Mouse (Mus musculus): ENCODE data around the gene Slc25a11.

Gene Slc25a11

DNA sequence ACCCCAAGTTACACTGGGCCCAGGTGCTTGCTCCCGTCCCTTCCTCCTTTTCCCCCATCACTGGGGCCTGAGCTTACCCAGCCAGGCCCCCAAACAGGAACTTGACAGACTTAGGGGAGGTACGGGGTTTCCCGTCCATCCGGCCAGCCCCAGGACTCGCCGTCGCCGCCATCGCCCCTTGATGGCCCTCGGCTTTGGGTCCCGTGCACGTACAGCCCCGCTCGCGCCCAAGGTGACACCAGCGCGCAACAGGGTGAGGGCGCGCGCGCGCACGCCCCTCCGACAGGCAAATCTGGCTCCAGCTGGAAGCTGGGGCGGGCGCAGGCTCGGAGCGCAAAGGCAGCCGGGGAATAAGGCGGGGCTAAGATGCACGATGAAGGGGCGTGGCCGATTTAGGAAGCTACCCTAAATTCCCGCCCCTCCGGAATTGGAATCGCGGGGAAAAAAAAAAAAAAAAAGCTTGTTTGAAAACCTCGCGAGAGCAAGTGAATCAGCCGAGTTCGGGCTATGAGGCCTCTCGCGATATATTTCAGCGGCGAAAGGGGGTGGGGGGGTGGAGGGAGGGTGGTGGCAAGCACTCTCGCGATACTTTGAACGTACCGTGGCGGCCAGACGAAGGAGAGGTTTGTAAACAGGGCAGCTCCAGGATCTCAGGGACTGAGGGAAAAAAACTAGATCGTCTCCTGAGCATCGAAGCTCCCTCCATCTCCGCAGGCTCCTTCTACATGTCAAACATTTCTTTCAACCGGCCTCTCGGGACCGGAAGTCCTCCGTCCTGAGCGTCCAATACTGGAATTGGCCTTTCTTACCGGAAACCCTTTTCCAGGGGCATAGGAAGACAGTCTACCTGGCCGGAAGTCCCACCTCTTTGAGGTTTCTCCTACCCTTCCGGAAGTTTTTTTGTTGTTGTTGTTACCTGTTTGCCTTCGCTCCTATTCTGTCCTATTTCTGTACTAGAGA, at the start of gene Slc25a11, which contains the start of gene Rnf167:
Gene Slc25a11 (minus strand): TSS at position 789 of the 960 bp plus-strand sequence.
Gene Rnf167 (plus strand): TSS at position 545 of the 960 bp plus-strand sequence.
- peak; percentile 96 for DNase-seq

DNA sequence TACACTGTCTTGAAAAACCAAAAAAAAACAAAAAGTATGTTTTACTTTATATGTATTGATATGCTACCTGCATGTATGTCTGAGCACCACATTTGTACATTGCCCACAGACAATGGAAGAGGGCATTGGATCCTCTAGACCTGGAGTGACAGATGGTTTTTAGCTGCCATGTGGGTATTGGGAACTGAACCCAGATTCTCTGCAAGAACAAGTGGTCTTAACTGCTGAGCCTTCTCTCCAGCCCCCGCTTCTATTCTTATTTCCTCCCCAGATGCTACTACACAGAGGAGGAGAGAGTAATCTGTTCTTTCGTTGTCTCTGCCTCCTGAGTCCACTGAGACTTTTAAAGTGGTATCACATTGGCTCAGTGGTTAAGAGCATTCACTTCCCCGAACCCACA, 46.2 kb upstream of the Slc25a11 start:
- DNase-seq: no peak

DNA sequence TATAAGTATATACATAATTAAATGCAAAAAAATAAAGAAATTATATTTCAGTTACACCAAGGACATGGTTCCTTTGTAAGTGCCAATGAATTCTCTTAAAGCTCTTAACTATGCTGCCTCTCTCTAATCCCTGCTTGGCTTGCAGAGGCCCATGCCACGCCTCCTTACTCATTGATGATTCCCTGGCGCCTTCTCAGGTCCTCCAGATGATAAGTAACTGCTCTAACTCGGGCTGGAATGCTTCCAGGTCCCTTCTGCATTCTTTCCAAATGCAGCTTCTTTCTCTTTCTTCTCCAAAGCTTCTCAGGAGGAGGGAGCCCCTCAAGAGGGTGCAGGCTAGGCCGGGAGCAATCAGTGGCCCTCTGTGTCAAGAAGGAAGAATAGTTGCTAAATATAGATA, 42.3 kb upstream of the Slc25a11 start:
- DNase-seq: peak; percentile 43

DNA sequence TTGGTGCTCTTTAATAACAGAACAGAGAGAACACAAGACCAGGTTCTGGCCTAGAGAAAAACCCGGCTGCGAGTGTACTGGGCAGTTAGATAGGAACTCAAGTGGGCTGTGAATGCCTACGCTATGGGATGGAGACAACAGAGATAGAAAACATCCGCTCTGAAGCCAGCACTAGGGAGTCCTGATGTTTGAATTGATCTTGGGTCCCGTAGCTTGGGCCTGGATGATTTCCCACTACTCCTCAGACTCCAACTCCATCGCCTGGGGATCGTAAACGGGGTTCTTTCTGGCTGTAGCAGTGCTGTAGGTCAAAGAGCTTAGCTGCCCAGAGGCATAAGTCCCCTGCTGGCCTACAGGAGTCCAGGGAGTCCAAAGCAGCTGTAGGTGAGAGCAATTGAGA, 41.1 kb upstream of the Slc25a11 start:
- DNase-seq: peak; percentile 25

DNA sequence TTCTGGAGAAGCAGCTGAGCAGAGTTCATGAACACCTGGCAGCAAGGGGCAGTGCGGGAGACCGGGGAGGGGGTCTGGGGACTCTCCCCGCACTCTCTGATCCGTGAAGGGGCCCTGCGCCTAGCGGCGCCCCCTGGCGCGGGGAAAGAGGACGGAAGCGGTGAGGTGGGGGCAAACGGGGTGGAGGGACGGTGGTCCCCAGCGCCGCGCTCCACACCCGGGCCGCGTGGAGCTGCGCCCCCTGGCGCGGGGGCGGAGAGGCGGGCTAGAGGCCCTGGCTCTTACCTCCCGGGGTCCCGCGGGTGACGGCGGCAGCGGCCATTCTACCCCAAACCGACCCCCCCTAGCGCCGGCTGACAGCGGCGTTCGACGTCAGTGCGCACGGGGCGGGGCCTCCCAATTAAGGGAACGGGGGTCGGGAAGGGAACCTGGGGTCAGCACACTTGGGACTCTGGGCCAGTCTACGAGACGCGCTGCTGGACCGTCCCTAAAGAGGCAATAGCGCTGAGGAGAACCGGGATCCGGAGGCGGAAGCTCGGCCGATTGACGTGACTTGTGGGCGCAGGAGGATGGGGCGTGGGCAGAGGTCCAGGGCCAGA, 40.4 kb upstream of the Slc25a11 start, which contains the start of gene Camta2:
Gene Camta2 (minus strand): TSS at position 505 of the 599 bp plus-strand sequence.
- DNase-seq: peak; percentile 91

DNA sequence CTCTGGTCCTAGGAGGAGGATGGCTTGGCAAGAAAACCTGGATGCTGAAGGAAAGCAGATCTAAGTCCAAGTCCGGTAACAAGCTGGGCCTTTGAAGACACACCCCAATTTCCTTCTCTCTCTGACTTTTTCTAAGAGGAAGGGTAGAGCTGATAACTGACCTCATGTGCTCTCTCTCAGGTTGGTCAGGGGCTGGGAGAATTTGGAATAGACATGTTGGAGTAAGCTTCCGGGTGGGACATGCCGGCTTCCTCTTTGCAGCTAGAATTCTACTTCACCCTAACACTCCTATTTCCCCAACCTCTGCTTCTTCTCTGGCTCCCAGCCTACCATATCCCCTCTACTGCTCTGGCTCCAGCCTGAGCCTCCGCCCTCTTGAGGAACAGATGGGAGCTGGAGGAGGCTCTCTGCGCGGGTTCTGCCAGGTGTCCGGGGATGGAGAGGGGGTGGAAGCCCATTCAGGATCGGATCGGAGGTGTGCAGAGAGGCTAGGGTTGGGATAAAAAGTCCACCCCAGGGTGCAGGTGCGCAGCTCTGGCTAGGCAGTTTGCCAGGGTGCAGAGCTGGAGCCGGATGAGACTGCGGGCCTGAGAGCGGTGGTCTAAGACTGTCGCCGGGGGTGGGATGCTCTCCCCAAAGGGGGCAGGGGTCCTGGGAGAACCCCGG, 39.8 kb upstream of the Slc25a11 start:
- DNase-seq: peak; percentile 49

DNA sequence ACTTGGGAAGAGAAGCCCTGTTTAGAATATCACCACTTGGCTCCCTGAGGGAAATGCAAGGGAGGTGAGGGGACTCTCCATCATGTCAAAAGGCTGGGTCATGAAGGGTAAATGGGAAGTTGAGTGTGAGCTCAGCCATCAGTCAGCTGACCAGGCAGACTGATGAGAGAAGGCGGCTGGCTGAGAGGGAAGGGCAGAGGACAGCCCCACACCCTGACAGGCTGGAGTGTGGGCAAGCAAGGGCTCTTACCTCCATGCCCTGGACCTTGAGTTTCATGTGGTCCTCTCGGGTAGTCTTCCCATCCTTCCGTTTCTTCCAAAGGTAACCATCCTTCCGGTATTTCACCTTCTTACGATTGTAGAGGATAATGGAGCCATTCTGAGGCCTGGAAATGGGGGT, 36.4 kb upstream of the Slc25a11 start:
- DNase-seq: no peak

DNA sequence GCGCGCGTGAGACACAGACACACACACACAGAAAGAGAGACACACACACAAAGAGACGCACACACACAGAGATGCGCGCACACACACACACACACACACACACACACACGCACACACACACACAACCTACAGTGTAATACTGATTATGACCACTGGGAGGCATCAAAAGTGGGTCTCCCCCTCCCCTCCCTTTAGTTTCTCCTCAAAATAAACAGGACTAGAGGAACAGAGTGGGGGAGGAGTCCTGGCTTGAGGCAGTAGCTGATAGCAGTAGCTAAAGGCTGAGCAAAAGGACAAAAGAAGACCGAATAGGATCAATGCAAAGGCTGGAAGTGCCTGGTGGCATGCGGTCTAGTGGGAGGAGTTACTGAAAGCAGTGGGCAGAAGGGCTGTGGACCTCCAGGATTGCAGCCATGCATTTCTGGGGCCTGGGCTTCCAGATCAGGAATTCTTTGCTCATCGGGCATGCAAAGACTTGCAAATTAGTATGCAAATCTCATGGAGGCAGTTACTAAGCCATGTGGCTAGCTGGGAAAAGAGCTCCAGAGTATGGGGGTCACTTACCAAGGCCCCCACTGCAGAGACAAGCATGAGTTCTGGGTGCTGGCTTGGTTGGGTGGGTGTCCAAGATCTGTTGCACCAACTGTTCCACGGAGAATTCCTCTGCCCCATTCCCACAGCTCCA, 34.8 kb upstream of the Slc25a11 start:
- DNase-seq: no peak

DNA sequence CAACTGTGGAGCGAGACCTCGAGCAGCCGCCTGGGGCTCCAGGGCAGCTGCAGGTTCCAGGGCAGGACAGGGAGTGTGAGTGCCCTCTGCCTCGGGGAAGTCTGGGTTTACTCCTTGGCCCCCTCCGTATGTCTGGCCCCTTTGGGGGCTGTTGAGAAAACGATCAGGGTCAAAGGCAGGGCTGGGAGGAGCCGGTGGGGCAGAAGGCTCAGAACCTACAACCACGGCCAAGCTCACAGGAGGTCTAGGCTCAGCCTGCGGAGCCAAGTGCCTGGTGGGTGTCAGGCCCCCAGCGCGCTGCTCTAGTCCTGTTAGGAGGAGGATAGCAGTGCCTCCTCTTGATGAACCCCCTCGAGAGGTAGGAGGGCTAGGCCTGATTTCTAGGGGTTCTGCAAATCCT, 33.9 kb upstream of the Slc25a11 start:
- DNase-seq: no peak

DNA sequence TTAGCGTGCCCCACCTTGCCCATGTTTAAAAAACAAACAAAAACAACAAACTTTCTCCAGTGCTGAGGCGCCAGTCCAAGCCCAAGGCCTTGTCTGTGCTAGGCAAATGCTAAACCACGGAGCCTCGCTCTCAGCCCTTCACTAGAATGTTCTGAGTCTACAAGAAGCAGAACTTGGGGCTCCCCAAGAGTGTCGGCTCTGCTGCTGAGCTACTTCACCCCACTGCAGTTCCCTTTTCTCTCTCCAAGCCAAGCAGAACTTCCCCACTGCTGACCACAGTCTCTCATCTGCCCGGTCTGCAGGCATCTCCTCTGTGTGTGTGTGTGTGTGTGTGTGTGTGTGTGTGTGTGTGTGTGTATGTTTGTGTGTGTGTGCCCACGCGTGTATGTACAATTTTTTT, 32.6 kb upstream of the Slc25a11 start:
- no peak for DNase-seq

DNA sequence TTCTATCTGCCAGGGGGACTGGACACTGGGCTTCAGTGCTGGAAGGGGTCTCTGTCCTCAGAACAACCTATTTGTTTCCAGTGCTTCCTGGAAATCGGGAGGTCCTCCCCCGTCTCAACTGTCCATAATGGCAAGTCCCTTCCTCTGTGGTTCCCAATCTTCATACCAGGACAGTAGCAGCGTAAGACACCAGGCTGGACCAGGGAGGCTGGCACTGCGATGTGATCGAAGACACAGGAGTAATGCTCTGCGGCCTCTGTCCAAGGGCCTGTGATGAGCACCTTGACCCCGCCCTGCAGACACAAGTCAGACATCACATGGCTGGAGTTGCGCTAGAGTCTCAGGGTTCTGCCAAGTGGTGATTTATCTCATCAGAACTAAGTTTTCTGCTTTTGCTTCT, 32.1 kb upstream of the Slc25a11 start:
- no peak for DNase-seq

DNA sequence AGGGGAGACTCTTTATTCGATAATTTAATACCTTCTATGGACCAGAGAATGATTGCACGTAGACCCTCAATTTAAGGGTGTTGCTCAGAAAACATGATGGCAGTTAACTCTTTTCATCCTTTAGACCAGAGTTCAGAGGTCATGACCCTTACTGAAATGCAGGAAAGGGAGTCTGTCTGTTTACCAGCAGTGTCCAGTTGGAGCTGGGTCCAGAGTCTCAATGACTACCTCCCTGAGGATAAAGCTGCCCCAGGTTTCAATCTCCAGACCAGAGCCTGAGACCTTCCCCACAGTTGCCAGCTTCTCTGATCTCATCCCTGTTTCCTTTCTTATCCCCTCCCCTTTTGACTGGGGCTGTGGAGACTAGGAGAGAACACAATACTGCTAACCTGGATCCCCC, 31.3 kb upstream of the Slc25a11 start:
- DNase-seq: no peak

DNA sequence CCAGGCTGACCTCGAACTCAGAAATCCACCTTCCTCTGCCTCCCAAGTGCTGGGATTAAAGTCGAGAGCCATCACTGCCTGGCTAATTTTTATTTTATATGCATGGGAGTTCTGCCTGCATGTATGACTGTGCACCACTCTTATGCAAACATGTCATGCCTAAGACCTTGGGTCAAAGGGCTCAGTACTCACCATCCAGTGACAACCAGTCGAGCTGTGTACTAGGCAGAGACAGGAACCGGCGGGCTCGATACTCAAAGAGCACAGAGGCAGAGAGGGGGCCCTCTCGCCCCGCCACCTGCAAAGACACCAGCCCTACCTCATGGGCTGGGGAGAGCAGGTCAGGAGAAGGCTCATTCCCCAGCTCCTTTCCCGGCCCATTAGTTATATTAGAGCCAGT, 30.8 kb upstream of the Slc25a11 start:
- no peak for DNase-seq

DNA sequence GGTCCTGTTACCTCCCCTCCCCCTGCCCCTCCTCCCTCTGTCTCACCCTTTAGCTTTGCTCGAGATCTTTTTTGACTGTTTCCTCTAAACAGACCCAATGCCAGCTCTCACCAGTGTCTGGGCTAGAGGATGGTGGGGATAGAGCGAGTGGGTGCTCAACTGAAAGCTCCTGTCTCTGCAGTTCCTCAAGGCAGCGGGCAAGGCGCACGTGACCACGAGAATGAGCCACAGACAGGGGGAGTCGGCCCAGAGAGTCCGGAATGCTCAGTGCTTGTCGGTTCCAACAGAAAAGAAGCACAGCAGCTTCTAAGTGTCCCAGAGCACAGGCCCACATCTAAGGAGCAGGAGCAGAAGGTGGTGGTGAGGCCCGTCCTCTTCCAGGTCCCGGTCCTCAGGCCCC, 27.2 kb upstream of the Slc25a11 start:
- no peak for DNase-seq

DNA sequence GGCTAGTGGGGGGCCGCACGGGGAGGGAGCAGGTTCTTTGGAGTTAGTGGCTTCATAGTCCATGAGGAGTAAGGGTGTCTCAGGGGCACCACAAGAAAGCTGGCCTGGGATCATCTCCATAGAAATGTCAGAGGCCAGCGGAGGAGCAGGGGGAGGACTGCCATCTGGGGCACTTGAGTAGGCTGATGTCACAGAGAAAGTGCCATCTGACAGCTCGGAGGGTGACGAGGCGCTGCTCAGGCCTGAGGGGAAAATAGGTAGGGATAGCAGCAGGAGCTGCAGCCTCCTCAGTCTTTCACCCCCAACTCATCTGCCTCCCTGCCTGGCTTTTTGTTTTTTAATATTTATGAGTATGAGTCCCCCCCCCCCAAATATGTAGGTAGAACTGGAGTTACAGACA, 26.7 kb upstream of the Slc25a11 start:
- DNase-seq: no peak

DNA sequence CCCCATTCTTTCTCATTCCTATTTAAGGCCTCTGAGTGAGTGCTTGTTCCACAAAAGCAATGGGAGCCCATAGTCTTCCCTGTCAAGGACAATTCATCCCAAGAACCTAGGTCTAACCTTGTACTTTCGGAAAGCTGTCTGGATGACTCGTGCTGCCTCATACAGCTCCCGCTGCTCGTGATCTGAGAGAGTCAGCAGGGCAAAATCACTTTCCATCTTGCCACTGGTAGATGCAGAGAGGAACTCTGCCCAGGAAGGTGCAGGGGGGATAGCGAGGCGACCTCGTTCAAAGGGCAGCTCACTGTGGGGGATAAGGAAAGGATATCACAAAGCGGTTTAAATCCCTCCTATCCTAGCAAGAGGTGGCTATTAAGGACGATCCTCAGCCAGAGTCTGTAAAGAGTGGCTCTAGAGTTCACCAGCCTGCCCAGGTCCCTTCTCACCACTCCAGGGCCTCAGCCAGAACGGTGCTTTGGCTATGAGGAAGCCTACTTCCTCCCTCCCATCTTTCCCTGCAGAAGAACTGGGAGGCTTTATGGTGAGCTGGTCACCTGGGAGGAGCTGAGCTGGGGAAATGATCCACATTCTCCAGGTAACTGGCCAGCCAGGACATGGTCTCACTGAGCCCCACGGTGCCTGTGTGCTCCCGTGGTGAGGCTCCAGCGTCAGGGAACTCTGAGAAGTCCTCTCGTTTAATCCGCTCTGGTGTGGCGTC, 24.2 kb upstream of the Slc25a11 start:
- DNase-seq: peak; percentile 19

DNA sequence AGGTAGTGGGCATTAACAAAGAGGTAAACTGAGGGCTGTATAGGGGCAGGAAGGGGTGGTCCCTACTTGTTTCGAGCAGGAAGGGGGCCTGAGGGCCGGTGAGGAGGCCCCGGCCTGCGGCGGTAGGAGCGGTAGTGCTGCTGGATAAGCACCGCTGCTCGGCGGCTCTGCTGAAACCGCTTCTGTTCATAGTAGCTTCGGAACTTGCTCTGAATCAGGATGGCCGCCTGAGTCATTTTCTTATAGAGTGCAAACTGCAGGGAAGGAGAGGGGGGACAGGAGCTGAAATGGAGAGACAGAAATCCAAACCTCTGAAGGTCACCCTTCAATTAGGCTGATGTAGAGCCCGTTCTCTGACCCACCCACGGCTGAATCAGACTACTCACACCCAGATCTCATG, 23.2 kb upstream of the Slc25a11 start:
- DNase-seq: peak; percentile 25

DNA sequence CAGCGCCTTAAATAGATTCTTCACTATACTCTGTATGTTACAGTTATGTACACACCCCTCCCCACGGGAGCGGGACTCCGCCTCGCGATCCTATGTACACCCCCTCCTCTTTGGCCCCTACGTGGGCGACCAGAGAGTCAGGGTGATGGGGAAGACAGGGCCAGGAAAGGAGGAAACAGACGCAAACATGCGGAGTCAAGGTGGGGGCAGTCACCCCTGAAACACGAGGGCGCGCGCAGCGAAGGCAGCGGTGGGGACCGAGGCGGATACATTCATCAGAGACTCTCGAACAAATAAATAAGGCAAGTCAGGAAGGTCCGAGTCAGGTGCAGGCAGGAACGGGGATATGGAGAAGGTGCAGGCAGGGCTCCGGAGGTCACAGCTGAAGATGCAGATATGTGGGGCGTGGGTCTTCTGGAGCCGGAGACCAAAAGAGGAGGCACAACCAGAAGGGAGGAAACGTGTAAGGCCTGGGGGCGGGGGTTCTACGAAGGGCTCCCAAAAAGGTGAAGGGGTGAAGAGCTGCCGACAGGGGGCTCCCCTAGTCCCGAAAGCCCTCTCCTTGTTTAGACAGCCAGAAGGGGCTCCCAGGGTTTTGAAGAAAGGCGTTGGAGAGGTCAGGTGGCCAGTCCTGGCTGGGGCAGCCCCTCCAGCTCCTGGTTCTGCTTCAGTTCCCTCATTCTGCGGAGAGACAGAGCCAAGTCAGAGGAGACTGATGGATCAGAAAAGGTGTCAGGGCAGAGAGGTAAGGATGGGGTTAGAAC, 22.5 kb upstream of the Slc25a11 start:
- peak; percentile 74 for DNase-seq

DNA sequence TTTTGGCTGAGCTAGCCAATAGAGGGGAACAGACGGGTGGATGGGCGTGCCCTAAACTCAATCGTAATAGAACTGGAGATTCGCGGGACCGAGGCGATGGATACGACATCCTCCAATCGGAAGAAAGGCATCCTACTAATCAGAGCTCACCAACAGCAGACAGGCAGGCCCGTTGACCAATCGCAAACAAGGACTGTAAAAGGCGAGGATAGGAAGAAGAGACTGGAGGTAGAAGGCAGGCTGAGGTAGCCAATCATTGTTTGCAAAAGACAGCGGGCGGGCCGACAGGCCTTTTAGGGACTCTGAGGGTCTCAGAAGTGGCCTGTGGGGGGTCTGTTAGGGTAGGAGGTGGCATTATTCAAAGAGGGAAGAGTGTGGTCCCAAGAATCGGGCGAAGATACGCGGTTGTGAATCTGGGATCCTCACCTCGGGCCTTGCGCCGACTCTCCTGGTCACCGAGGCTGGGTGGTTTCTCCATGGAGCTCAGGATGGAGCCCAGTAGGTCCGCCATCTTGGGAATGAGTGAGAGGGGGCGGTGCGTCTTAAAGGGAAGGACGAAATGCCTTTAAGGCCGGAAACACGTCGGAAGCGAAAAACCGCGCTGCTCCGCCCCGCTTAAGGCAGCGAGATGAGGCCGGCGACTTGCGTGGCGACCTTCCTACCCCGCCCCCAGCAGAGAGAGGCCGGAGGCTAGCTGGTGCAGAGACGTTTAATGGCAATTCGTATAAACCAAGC, 21.7 kb upstream of the Slc25a11 start, which contains the start of gene Spag7:
Gene Spag7 (minus strand): TSS at position 646 of the 735 bp plus-strand sequence.
- DNase-seq: peak; percentile 98

DNA sequence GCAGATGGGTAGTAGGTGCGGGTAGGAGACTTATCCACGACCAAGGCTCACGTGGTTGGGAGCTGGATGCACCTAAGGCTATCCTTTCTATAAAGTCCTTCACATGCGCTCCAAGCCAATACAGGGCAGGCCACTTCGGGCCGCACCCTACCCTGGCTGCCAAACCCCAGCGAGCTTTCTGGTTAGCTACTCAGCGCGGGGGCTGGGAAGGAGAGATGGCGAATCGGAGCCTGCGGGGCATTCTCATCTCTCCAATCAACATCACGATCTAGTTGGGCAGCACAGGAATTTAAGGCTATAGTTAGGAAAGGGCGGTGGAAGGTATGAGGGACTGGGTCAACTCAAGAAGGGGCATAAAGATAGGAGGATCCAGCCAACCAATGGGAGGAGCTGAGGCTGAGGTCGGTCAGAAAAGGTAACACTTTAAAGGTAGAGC, 21.1 kb upstream of the Slc25a11 start:
- DNase-seq: no peak
